Mouse (Mus musculus) E14TG2a.4 (cell line): ENCODE data around the gene Ptx3.

Source experiments
- H3K27me3 ChIP-seq: 2 replicates; pipeline ENCODE4 v1.6.1; 2014; ENCODE audit warnings: low read length, control low read depth; ENCODE audit not compliant: insufficient read depth
- H3K36me3 ChIP-seq: 2 replicates; pipeline ENCODE4 v1.6.1; 2014; ENCODE audit warnings: low read length, control low read depth; ENCODE audit not compliant: insufficient read depth
- H3K4me1 ChIP-seq: replicated peaks from 2 replicates; pipeline ENCODE4 v1.6.1; 2014; ENCODE audit warnings: low read depth, low read length, control low read depth
- H3K4me3 ChIP-seq: replicated peaks from 2 replicates; pipeline ENCODE4 v1.5.1; 2014; ENCODE audit warnings: mild to moderate bottlenecking, low read length
- H3K9me3 ChIP-seq: 2 replicates; pipeline ENCODE4 v1.6.1; 2014; ENCODE audit warnings: low read length, control low read depth
- CTCF ChIP-seq: conservative IDR thresholded peaks from 2 replicates; pipeline ENCODE4 v1.5.1; 2014; ENCODE audit warnings: low read length
- NANOG ChIP-seq: IDR thresholded peaks from 2 replicates; pipeline ENCODE4 v1.6.1; 2014; ENCODE audit warnings: borderline replicate concordance, low read length, mixed read lengths
- POU5F1 ChIP-seq: IDR thresholded peaks from 2 replicates; pipeline ENCODE4 v1.6.1; 2014; ENCODE audit warnings: low read length, borderline replicate concordance

The Ptx3 gene

GRCm38 (mm10) chr3:66219655-66220191 lies at the start of gene Ptx3:
Gene Ptx3, plus strand, starts transcription at chr3:66219910.
- peaks cover 44% of the 10 kb centered on the region for H3K27me3 ChIP-seq
- H3K9me3 ChIP-seq = no peaks in the 10 kb centered on the region
- TF ChIP-seq NANOG (no peak), CTCF (no peak), POU5F1 (no peak)
- H3K36me3 ChIP-seq = no peaks in the 10 kb centered on the region
- peak within 1 kb of the TSS; percentile 75 for H3K4me3 ChIP-seq
- peaks cover 13% of the 10 kb centered on the region; the same call in 1 of the 2 replicates for H3K4me1 ChIP-seq

- H3K36me3 ChIP-seq = no peaks in the 10 kb centered on the region
- no peaks in the 10 kb centered on the region for H3K4me1 ChIP-seq
- H3K4me3 ChIP-seq = no peak overlapping the region
- TF ChIP-seq NANOG = no peak
- TF ChIP-seq POU5F1 = no peak
- no peak for TF ChIP-seq CTCF
- H3K27me3 ChIP-seq = no peaks in the 10 kb centered on the region
- no peaks in the 10 kb centered on the region for H3K9me3 ChIP-seq
These were observed 46.8 kb upstream of the Ptx3 start for GRCm38 (mm10) chr3:66172907-66173306.

GRCm38 (mm10) chr3:66179647-66180046 lies 40.1 kb upstream of the Ptx3 start:
- Histone ChIP-seq H3K4me3 (no peak overlapping the region), H3K4me1 (no peaks in the 10 kb centered on the region), H3K36me3 (no peaks in the 10 kb centered on the region), H3K27me3 (no peaks in the 10 kb centered on the region), H3K9me3 (no peaks in the 10 kb centered on the region)
- TF ChIP-seq NANOG (no peak), CTCF (0 out of 2 replicates have a peak, but pooled peaks have one; percentile 4)

GRCm38 (mm10) chr3:66193910-66194562 lies 25.7 kb upstream of the Ptx3 start:
- no peak for TF ChIP-seq NANOG
- TF ChIP-seq CTCF = no peak
- no peak for TF ChIP-seq POU5F1
- Histone ChIP-seq H3K4me1 (no peaks in the 10 kb centered on the region), H3K4me3 (no peak overlapping the region), H3K9me3 (no peaks in the 10 kb centered on the region), H3K36me3 (no peaks in the 10 kb centered on the region), H3K27me3 (no peaks in the 10 kb centered on the region)

- TF ChIP-seq CTCF = no peak
- no peak for TF ChIP-seq POU5F1
- TF ChIP-seq NANOG = no peak
- Histone ChIP-seq H3K27me3 (no peaks in the 10 kb centered on the region), H3K4me1 (no peaks in the 10 kb centered on the region), H3K36me3 (no peaks in the 10 kb centered on the region), H3K9me3 (no peaks in the 10 kb centered on the region), H3K4me3 (no peak overlapping the region)
These were observed 10.7 kb upstream of the Ptx3 start for GRCm38 (mm10) chr3:66208836-66209573.

- Histone ChIP-seq H3K4me3 (no peak overlapping the region), H3K36me3 (no peaks in the 10 kb centered on the region), H3K9me3 (no peaks in the 10 kb centered on the region), H3K4me1 (no peaks in the 10 kb centered on the region), H3K27me3 (peaks cover 6% of the 10 kb centered on the region)
- TF ChIP-seq NANOG (no peak), CTCF (no peak), POU5F1 (no peak)
These were observed 6.2 kb upstream of the Ptx3 start for GRCm38 (mm10) chr3:66213524-66213923.

GRCm38 (mm10) chr3:66215759-66216158 lies 4.0 kb upstream of the Ptx3 start:
- no peak for TF ChIP-seq CTCF
- no peak for TF ChIP-seq NANOG
- no peak for TF ChIP-seq POU5F1
- H3K36me3 ChIP-seq = no peaks in the 10 kb centered on the region
- no peaks in the 10 kb centered on the region for H3K9me3 ChIP-seq
- H3K4me3 ChIP-seq = no peak overlapping the region
- 0 out of 2 replicates have a peak, but pooled peaks cover 7% of the 10 kb centered on the region for H3K4me1 ChIP-seq
- peaks cover 24% of the 10 kb centered on the region for H3K27me3 ChIP-seq

- Histone ChIP-seq H3K4me1 (peaks cover 13% of the 10 kb centered on the region; the same call in 1 of the 2 replicates), H3K36me3 (no peaks in the 10 kb centered on the region), H3K9me3 (no peaks in the 10 kb centered on the region), H3K4me3 (peak overlapping the region; percentile 75), H3K27me3 (peaks cover 45% of the 10 kb centered on the region)
- TF ChIP-seq POU5F1 = no peak
- TF ChIP-seq CTCF = no peak
- no peak for TF ChIP-seq NANOG
These were observed 988 bp downstream of the Ptx3 start for GRCm38 (mm10) chr3:66220554-66221242.
